Mouse (Mus musculus) bone marrow, adult 2 months (tissue): ENCODE data around the gene Shisa7.

ENCODE experiments used
- CTCF ChIP-seq: fragments of 200-500 bp; IDR thresholded peaks from 2 replicates; pipeline ENCODE4 v1.5.1; 2011; ENCODE audit warnings: low read length, control low read depth; ENCODE audit not compliant: control insufficient read depth, insufficient read depth
- POLR2A ChIP-seq: fragments of 200-500 bp; IDR thresholded peaks from 2 replicates; pipeline ENCODE4 v1.6.1; 2011; ENCODE audit warnings: low read depth, mild to moderate bottlenecking, control low read depth, low read length, borderline replicate concordance; ENCODE audit not compliant: control insufficient read depth

GRCm38 (mm10) chr7:4864130-4864845 is 19.8 kb upstream of the Shisa7 start:
- TF ChIP-seq POLR2A: no peak
- TF ChIP-seq CTCF: no peak
